Mouse (Mus musculus) cortical plate, adult 2 months (tissue): ENCODE results near the gene Slc6a11.

ENCODE experiments used
- CTCF ChIP-seq: fragments of 200-500 bp; IDR thresholded peaks from 2 replicates; pipeline ENCODE4 v1.5.1; 2011; ENCODE audit warnings: mild to moderate bottlenecking, control low read depth, low read length; ENCODE audit not compliant: insufficient read depth; ENCODE audit errors: extremely low read depth
- POLR2A ChIP-seq: fragments of 200-500 bp; IDR thresholded peaks from 2 replicates; pipeline ENCODE4 v1.6.1; 2011; ENCODE audit warnings: mild to moderate bottlenecking, low read length, control low read depth; ENCODE audit not compliant: insufficient read depth; ENCODE audit errors: extremely low read depth

DNA sequence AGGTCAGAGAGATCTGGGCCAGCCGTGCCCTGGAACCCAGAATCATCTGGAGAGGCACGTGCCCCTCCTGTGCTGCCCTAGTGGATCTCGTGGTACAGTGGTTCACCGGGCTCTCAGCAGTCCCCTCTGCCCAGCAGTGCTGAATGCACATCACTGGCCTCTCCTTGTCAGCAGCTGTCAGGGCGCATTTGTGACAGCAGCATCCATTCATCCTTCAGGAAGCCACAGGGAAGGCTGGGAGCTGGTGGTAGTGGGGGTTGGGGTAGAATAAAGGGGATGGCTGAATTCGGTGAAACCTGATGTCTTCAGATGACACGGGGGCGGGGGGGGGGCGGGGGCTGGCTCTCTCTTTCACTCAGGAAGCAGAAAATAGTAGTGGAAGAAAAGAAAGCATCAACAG, 38.8 kb upstream of the Slc6a11 start:
- no peak for TF ChIP-seq CTCF
- no peak for TF ChIP-seq POLR2A
